Mouse (Mus musculus) cerebellum, adult 11-12 months (tissue): ENCODE measurements around the gene Cavin1.
A peak's percentile ranks its signal among the peaks of the same experiment; 100 is the strongest.

Source experiments
- DNase-seq: peaks from one replicate; pipeline ENCODE4 v3.0.0; 2022

The Cavin1 gene

DNA sequence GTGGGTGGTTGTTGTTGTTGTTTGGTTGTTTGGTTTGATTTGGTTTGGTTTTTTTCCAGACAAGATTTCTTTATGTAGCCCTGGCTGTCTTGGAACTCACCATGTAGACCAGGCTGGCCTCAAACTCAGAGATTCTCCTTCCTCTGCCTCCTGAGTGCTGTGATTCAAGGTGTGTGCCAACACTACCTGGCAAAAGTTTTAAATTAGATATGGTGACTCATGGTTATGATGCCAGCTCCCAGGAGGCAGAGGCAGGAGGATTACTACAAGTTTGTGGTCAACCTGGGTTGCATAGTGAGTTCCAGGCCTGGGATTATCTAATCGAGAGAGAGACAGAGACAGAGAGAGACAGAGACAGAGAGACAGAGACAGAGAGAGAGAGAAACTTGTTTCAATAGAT, 9.8 kb upstream of the Cavin1 start:
- no peak for DNase-seq

DNA sequence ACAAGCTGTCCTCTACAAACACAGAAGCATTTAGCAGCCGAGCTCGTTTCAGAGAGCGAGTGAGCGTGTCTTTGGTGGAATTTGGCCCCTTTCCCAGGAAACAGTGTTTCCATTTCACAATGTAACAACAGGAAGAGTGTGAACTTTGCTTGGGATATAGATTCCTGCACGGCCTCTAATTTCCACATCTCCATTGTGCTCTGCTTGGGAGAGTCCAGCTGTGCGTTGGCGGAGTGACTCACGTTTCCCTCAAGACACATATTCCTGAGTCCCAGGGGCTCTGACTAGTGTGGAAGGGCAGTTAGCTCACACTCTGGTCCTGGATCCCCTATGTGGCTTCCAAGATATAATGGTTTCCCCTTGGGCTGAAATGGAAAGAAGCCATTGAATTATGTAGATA, 9.2 kb upstream of the Cavin1 start:
- DNase-seq = no peak

DNA sequence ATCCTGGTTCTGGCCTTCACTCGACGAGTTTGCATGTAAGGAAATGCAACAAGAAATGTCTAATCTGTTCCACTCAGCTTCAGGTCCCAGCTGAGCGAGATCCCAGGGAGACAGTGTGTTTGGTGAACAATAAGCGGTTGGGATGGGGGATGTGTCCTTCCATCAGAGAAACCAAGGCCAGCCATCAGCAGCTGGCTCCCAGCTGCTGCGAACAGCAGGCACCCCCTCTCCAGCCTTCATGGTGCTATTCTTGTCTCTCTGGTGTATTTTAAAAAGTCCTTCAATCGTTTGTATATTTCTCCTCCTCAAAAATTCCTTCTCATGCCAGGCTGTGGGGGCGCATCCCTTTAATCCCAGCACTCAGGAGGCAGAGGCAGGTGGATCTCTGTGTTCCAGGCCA, 4.6 kb upstream of the Cavin1 start:
- no peak for DNase-seq

DNA sequence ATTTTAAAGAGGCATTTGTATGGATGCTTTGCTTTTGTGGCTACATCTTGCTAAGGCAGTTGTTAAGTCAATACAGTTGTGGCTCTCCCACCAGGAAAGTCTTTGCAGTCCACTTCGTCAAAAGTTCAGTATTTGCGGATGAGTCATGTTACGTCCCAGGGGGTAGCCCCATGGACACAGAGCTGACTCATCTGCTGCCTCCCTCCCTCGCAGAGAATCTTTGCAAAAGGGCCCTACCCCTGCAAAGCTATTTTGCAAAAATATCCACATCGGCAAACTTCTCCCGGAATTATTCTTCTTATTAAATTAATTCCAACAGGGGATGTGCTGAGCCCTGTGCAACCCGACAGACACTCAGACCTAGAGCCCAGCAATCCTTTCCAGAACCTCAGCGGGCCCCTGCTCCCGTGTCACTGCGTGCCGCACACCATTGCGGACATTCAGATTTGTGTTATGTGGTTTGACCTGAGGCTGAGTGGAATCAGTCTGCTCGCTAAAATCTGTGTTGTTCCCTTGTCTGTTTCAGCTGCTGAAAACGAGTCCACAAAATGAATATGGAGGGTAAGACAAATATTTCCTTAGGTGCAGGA, 3.8 kb upstream of the Cavin1 start:
- no peak for DNase-seq

DNA sequence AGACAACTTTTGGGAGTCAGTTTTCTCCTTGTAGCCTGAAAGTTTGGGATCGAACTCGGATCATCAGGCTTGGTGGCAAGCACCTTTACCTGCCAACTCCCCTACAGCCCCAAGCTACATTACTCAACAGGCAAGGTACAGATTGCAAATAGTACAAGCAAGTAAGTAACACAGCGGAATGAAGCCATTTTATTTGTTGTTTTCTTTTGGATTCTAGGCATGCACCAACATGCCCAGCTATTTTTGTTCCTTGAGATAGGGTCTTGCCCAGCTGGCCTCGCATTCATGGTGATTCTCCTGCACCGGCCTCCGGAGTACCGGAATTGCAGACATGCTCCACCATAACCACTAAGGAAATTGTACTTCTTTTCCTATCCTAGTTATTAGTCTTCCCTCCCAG, 2.6 kb upstream of the Cavin1 start:
- DNase-seq = no peak

DNA sequence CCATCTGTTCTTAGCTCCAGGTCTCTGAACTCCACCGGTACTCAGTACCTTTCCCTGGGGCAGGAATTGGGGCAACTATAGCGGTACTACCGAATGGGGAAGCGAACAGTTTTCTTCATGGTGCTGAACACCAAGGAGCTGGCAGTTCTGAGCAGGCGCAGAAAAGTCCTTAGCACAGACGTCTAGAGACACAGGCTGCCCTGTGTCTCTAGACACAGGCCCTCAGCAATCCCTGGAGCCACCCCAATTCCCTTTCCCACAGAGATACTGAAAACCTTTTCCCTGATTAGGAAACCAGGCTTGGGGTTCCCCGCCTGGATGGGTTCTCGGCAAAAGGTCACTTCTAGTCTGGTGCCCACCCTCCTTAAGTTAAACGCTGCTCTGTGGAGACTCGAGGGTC, 768 bp upstream of the Cavin1 start:
- DNase-seq = no peak

DNA sequence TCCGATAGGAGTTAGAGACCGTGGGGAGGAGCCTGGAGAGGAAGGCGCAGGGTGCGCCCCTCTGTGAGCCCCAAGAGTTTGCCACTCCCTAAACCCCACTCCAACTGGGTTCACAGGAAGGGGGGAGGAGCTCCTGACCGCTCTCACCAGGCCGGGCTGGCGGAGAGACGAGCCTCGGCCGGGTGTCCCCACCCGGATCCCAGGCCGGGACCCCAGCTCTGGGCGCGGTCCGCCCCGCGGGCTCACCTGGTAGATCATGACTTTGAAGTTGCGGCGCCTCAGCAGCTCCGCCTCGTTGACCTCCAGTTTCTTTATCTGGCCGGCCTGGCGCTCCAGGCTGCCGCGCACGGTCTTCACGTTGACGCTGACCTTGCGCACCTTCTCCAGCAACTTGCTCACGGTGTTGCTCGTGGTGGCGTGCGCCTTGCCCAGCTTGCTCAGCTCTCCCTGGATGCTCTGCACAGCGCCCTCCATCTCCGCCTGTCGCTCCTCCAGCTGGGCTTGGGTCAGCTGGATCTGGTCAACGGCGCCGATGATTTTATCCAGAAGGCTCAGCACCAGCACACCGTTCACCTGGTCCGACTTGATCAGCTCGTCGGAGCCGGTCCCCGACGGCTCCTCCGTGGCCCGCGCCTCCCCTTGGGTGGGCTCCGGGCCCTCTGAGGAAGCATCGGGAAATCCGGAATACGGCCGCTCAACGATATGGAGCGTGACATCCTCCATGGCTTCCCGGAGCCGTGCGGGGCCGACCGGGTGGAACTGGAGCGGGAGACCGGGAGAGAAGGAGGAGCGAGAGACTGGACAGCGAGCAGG, 737 bp downstream of the Cavin1 start:
- DNase-seq = no peak

DNA sequence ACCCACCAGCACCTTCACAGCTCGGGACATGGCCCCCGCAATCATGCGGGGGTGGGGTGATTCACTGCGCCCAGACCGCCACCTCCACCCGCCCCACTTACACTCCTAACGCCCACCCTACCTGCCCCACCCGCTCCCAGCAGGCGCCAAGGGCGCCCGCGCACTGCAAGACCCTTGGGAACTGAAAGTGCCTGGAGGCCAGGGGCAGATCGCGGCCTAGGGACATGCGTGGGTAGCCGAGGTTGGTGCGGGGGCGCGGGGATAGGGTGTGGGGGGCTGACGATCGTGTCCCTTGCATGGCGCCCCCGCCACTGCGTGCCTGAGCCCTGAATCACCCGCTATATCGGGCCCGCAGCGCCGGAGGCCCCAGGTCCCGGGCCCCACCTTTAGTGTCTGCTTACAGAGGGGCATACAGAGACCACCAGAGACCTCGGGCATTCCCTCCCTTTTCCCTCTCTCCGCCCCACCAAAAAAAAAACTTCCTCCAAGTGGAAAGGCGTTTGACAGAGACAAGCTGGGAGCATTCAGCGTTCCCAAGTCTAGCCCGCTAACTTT, 1.4 kb downstream of the Cavin1 start:
- no peak for DNase-seq

DNA sequence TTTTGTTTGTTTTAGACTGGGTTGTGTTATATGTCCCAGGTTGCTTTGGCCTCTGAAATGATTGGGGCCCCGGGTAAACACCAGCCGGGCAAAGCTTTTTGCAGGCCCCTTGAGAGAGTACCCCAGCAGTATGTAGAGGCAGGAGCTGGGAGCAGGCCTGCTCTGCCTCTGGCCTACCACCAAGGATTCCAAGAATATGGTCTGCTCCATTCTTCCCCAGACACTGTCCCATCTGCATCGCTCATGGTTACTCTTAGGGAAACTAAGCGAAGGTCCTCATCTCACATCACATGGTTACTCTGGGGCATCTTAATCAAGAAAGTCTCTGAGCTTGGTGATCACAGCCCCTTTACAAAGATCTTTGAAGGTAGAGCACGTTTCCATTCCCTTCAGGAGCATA, 2.2 kb downstream of the Cavin1 start:
- no peak for DNase-seq

DNA sequence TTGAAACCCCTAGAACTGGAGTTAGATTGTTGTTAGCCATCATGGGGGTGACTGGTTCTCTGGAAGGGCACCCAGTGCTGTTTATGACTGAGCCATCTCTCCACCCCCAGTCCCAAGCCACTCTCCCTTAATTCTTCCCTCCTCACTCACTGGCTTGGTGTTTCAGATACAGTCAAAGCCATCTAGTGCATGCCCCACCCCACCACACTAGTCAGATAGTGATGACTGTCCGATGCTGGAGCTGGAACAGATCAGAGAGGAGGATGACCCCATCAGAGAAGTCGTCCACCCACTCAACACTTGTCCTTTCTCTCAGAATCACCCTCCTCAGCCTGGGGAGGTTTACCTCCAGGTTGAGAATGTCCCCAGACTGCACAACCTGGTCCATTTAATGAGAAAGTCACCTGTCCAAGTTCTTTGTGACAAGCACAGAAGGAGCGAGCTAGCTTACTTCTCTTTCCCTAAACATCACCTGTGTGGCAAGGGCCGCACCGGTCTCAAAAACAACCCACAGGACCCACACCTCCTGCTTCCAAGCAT, 2.7 kb downstream of the Cavin1 start:
- DNase-seq = no peak

DNA sequence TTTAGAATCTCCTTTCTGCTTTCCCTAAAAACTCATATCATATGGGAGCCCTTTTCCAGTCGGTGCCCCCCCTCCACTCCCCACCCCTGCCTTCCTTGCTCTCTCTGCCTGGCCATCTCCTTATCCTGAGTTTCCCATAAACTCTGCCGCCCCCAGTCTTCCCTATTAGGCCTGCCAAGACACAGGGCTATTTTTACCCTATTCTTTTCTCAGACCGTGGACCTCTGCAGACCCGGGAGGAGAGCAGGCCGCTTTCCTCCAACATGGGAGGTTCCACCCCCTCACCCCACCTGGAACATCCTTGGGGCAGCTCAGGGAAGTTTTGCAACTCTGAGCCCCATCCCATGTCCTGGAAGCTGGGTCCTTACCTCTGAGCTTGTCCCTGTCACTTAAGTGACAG, 3.3 kb downstream of the Cavin1 start:
- no peak for DNase-seq

DNA sequence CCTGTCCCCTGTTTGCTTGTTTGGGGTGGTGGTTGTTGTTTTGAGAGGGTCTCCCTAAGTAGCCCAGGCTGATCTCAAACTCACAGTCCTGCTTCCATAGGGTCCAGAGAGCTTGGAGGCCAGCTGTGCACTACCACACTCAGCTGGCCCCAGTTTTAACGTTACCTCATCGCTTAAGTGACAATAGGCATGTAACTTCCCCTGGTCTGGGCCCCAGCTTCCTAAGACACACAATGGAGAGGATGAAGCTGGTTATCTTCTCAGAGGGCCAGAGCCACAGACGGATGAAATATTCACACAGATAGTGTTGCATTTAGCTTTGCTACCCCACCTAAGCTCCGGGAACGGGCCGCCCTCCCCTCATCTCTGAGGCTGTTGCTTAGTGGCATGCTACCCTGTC, 4.9 kb downstream of the Cavin1 start:
- DNase-seq = no peak

DNA sequence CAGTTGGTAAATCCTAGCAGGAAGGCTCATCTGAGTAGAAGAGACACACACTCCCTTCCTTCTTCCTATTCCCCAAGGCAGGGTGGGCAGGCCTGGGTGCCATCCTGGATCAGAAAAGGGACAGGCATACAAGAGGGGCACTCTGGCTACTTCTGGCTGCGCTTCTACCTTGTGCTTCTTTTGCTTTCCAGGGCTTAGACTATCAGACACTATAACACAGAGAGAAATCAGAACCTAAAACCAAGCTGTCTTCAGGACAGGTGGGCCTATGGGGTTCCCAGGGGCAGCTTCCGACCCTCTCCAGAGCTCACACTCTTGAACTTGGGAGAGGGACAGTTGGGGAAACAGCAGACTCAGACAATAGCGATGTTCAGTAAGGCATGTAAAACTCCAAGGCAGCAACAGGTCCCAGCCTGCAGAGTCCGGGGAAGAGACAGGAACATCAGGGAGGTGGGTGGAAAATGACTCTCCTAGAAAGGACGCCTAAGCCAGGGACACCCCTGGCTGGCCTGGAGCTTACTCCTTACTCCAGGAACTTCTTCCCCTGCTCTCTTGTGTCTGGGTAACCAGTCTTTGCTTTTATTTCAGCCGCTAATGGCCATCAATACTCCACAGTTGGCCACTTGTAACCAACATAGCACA, 5.7 kb downstream of the Cavin1 start:
- no peak for DNase-seq

DNA sequence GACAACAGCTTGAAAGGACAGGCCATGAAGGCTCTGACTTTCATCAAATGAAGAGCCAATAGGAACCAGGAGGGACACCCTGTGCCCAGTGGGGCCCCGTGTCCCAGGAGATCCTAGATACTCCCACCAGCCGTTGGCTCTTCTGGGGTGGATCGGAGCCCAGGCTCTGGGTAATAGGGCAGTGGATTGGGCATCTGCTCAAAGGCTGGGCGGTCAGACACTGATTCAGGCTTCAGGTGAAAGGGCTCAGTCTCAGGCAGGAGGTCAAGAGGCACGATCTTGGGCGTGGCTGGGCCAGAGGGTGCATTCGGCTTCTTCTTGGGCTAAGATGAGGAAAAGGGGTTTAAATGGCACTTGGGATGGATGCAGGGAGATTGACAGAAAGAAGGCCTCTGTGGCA, 6.5 kb downstream of the Cavin1 start:
- no peak for DNase-seq

DNA sequence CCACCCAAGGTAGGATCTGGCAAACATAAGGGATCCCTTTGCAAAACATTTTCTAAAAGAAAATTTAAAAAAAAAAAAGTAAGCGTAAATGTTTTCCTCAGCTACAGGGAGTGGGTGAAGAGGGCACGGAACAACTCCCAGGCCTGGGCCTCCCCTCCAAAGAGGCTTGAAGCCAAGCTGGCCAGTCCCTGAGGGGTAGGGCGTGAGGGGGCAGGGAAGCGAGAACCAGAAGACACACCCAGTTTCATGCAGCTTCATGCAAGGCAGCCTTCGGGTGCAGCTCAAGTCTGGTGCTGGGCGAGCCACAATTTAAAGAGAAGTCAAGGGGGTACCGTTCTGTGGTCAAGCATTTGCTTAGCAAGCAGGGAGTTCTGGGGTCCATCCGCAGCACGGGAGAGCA, 7.0 kb downstream of the Cavin1 start:
- DNase-seq = no peak

DNA sequence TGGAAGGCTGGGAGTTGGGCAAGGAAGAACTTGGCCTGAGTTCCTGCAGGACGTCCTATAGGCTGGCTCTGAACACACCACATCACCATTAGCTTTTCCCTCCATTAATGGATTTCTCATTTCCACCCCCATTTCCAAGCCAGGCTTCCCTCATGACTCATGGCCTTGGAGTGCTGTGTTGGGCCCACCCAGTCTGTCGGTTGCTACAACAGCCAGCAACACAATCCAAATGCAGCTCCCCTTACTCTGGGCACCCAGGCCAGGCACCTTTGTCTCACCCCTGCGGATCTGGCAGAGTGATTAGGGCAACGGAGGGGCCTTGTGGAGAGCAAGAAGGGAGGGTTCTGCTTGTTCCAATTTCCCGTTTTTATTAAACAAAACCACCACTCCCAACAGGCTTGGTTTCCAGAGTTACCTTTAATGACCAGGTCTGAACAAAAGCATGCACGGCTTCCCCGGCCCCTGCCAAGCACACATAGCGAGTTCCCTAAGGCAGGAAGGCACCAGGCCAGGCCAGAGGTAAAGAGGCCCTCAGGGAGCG, 8.2 kb downstream of the Cavin1 start:
- no peak for DNase-seq

DNA sequence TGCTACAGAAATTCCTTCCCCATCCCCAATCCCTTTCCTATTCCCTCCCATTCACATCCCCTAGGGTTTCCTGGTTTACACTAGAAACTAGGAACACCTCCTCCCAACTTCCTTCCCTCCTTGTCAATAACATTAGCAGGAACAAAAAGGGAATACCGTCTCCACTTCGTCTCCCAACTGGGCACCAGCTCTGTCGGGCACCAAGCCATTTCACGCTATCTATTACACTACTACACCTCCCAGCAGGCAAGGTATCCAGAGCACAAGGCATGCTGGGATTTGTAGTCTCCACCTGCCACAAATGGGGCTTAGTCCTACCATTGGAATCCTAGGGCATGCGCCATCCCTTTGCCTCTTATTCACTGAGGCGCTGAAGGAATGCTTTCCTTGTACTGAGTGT, 10.1 kb downstream of the Cavin1 start:
- peak; percentile 59 for DNase-seq

DNA sequence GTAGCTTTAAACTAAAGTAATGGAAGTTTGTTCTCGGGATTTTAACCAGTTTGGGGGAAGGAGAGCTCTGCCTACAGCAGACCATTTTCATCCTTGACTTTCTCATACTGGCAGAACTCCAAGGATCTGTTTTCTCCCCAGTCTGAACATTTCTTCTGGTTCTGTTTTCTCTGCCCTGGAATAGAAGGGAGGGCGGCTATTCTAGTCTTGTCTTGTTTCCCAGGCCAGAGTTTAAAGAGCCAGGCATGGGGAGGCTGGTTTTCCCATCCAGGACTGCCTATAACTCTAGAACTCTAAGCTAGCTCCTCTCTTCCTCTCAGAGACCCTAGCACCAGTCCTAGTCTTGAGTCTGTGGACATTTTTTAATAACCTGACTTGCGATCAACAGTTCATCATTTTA, 10.9 kb downstream of the Cavin1 start:
- no peak for DNase-seq

DNA sequence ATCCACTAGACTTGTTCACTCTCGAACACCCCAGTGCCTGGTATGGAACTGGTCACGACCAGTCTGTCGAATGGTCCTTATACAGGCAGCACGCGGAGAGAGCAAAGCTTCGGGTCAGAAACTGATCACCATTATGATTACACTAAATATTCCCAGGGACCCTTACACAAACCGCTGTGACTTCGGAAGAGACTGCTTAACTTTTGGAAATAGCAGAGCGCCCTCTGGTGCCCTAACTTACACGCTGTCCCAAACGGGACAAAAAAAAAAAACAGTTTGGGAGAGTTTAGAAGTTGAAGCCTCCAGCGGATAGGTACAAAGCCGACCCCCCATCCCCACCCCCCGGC, 11.2 kb downstream of the Cavin1 start:
- no peak for DNase-seq

DNA sequence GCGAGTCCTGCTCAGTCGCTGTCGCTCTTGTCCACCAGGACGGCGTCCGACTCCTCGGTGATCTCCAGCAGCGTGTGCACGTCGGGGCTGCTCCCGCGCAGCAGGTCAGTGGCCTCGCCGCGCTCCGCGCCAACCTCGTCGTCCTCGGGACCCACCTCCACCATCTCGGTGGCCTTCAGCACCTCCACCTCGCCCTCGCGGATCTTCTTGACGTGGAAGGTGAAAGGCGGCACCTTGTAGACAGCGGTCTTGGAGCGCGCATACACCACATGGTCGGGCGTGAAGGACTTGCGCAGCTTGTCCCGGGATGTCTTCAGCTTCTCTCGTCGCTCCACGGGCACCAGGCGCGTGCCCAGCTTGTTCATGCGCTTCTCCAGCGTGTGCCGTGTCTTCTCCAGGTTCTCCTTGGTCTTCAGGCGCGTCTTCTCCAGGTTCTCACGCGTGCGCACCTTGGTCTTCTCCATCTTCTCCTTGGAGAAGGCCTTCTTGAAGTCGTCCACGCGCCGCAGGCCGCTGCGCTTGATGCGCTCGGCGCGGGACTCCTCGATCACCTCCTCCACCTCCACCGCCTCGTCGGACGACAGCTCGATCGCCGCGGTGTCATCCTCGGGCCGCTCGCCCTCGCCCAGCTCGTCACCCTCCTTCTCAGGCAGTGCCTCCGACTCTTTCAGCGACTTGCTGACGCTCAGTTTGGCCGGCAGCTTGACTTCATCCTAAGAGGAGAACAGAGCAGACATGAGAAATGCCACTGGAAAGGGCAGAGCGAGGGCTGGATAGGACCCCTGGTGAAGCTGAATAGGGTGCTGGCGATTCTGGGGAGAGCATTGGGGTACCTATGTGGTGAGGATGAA, 11.8 kb downstream of the Cavin1 start:
- no peak for DNase-seq

DNA sequence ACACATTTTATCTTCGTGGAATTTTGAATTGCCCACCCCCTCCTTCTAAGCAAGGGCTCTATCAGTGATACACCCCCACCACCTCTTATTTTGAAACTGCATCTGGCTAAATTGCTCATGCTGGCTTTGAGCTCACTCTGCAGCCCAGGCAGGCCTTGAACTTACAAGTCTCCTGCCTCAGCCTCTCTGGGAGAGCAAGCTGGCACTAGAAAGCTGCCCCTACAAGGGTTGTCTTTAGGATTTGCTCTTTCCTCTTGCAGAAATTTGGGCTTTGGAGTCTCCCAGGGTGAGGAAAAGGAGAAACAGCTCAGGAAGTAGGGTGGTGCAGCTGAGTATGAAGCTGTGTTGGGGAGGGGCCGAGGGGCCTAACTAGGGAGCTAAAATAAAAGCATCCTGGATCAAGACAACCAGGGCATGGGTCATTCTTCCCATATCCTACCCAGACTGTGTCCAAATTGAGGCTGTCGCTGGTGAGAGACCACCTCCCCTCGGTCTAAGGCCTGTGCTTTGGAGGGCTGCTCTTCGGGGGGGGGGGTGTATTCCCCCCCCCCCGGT, 12.7 kb downstream of the Cavin1 start:
- no peak for DNase-seq

DNA sequence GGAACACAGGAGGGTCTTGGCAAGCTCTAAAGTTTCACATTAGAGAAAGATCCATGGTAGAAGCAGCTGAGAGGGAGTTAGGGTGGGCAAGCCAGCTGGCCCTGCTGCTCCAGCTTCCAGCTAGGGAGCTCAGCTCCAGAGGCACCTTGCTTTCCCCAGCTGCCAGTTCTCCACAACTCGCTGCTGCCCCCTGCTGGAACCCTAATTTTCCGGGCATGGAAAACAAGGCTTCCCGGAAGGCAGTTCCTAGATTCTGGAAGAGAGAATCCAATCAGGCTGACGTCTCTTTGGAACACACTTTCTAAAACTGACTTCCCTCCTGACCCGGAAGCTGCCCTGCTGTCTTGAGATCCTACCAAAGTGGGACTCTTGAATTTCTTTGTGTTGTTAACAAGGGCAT, 13.4 kb downstream of the Cavin1 start:
- DNase-seq = peak; percentile 78
